Mouse (Mus musculus) embryonic facial prominence, embryonic 14.5 days (tissue): ENCODE measurements around the gene Ss18l2. TPM values are rescaled to one million over a fixed set of nuclear protein-coding genes. Genes with fewer than 3 reads are reported as not detected.

Source experiments
- polyA plus RNA-seq: library from polyadenylated mRNA; unstranded; fragments of >200 nt; fragmentation: Nextera tagmentation; extraction: Ambion mirVana; gene quantifications from 2 replicates; pipeline ENCODE4 v1.2.1, GENCODE M21; 2014

Gene Ss18l2
- polyA plus RNA-seq, 1 experiment from 2014 or later: 159 TPM

Other genes with a start within 250 kb of the Ss18l2 start
- gene Cck, start 214.6 kb upstream of the Ss18l2 start, polyA plus RNA-seq: 8.6 and 9.0 TPM in 2 replicates
- gene Lyzl4, start 68.2 kb upstream of the Ss18l2 start, polyA plus RNA-seq: 0.84 and 1.7 TPM in 2 replicates
- 0.26 and 0.64 TPM in 2 replicates for gene Vipr1, start 67.6 kb upstream of the Ss18l2 start, polyA plus RNA-seq
- gene Sec22c, start 4.8 kb upstream of the Ss18l2 start, polyA plus RNA-seq: 10.9 and 12.4 TPM in 2 replicates
- gene Nktr, start 8.8 kb downstream of the Ss18l2 start, polyA plus RNA-seq: 61.7 and 66.7 TPM in 2 replicates
- 20.1 and 20.6 TPM in 2 replicates for gene Zfp651, start 49.0 kb downstream of the Ss18l2 start, polyA plus RNA-seq
- gene Klhl40, start 67.3 kb downstream of the Ss18l2 start, polyA plus RNA-seq: 35.7 and 41.1 TPM in 2 replicates
- gene Hhatl, start 82.2 kb downstream of the Ss18l2 start, polyA plus RNA-seq: 3.7 and 5.1 TPM in 2 replicates
- 1.7 and 2.0 TPM in 2 replicates for gene Ccdc13, start 129.1 kb downstream of the Ss18l2 start, polyA plus RNA-seq
- 185 and 192 TPM in 2 replicates for gene Higd1a, start 148.0 kb downstream of the Ss18l2 start, polyA plus RNA-seq
- 0.28 and 0.89 TPM in 2 replicates for gene Ackr2, start 188.0 kb downstream of the Ss18l2 start, polyA plus RNA-seq
- 0.11 TPM in 1 of 2 replicates, not detected in the other for gene Cyp8b1, start 206.0 kb downstream of the Ss18l2 start, polyA plus RNA-seq
- gene Fam198a, start 240.7 kb downstream of the Ss18l2 start, polyA plus RNA-seq: 4.9 and 7.0 TPM in 2 replicates